Mouse (Mus musculus) right cerebral cortex, postnatal 36 days (tissue): ENCODE data around the gene Tns1.

ENCODE experiments used
- DNase-seq, 2 experiments: peaks; one replicate each; pipeline ENCODE4 v3.0.0; 2022; ENCODE audit warnings: low spot score in 2 of 2, mixed read lengths in 1 of 2

The Tns1 gene

GRCm38 (mm10) chr1:74033407-74033806 is 90.8 kb downstream of the Tns1 start:
- DNase-seq: no peak

GRCm38 (mm10) chr1:74032966-74033365 is 91.3 kb downstream of the Tns1 start:
- no peak for DNase-seq

- no peak for DNase-seq
Measured at GRCm38 (mm10) chr1:74031771-74032609, 92.3 kb downstream of the Tns1 start.

GRCm38 (mm10) chr1:74030901-74031360 is 93.3 kb downstream of the Tns1 start:
- DNase-seq: peak in 1 of 2 experiments; percentile 6

GRCm38 (mm10) chr1:74030285-74030684 is 94.0 kb downstream of the Tns1 start:
- no peak for DNase-seq

- no peak for DNase-seq
Measured at GRCm38 (mm10) chr1:74029669-74030068, 94.6 kb downstream of the Tns1 start.

GRCm38 (mm10) chr1:74028881-74029266 is 95.4 kb downstream of the Tns1 start:
- no peak for DNase-seq

GRCm38 (mm10) chr1:74028118-74028880 is 96.0 kb downstream of the Tns1 start:
- no peak for DNase-seq

GRCm38 (mm10) chr1:74027559-74028091 is 96.6 kb downstream of the Tns1 start:
- DNase-seq: peak in 1 of 2 experiments; percentile 14

GRCm38 (mm10) chr1:74026703-74027195 is 97.5 kb downstream of the Tns1 start:
- DNase-seq: no peak

GRCm38 (mm10) chr1:74025651-74026226 is 98.5 kb downstream of the Tns1 start:
- DNase-seq: no peak

- DNase-seq: no peak
Measured at GRCm38 (mm10) chr1:74025227-74025626, 99.0 kb downstream of the Tns1 start.

- DNase-seq: no peak
Measured at GRCm38 (mm10) chr1:74024452-74025190, 99.6 kb downstream of the Tns1 start.

GRCm38 (mm10) chr1:74022998-74023397 is 101.3 kb downstream of the Tns1 start:
- DNase-seq: no peak

- no peak for DNase-seq
Measured at GRCm38 (mm10) chr1:74022536-74022935, 101.7 kb downstream of the Tns1 start.

GRCm38 (mm10) chr1:74020235-74020634 is 104.0 kb downstream of the Tns1 start:
- no peak for DNase-seq

- no peak for DNase-seq
Measured at GRCm38 (mm10) chr1:74017399-74018172, 106.7 kb downstream of the Tns1 start.

- no peak for DNase-seq
Measured at GRCm38 (mm10) chr1:74016618-74017017, 107.6 kb downstream of the Tns1 start.

- DNase-seq: no peak
Measured at GRCm38 (mm10) chr1:74015513-74016234, 108.6 kb downstream of the Tns1 start.
